Mouse (Mus musculus): ENCODE data around the gene Strip2. TPM values are rescaled to one million over a fixed set of nuclear protein-coding genes. Genes with fewer than 3 reads are reported as not detected.

Gene Strip2
- total RNA-seq, 4 experiments from 2014 or later = 20.2 to 25.4 (median 23.3) TPM

DNA sequence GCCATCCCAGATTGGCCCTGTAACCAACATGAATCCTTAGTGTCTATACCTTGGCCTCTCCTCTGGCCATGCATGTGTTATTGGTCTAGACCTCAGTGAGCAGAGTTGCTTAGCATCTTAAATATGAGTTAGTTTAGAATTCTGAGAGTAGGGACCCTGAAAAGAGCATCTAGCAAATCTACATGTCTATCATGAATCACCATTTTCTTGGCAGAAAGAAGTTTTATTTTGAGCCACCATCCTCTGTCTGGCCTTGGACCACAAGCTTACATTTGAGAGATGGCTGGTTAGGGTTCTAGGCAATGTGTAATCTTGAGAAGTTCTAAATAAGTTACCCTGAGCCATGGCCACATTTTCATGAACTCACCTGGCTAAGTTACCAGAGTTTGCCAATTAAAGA is 13.3 kb downstream of the Strip2 start:
- no peak for DNase-seq (ENCODE audit: low spot score in 2 of 2)

GRCm38 (mm10) chr6:29930665-29931064 is 13.9 kb downstream of the Strip2 start:
- DNase-seq (ENCODE audit: low spot score in 2 of 2) = no peak

GRCm38 (mm10) chr6:29931181-29931580 is 14.4 kb downstream of the Strip2 start:
- DNase-seq (ENCODE audit: low spot score in 2 of 2) = no peak

DNA sequence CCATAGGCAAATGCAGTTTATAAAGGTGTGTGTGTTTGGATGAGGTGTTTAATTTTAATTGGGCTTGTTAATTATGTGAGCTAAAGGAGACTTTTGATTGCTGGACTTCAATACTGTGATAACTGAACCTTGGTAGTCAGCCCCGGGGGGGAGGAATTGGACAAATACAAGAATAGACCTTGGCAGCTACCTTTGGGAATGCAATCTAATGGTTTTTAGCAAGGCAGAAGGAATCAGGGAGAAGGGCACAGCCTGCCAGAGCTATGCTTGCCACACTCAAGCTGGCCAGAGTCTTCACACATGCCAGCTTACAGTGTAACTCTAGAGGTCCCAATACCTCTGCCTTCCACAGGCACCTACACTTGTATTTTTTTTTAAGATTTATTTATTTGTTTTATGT is 18.9 kb downstream of the Strip2 start:
- no peak for DNase-seq (ENCODE audit: low spot score in 2 of 2)

- DNase-seq (ENCODE audit: low spot score in 2 of 2) = no peak
Observed at GRCm38 (mm10) chr6:29940428-29940827, 23.6 kb downstream of the Strip2 start.

GRCm38 (mm10) chr6:29941036-29941435 is 24.2 kb downstream of the Strip2 start:
- no peak for DNase-seq (ENCODE audit: low spot score in 2 of 2)

GRCm38 (mm10) chr6:29944465-29944864 is 27.7 kb downstream of the Strip2 start:
- DNase-seq (ENCODE audit: low spot score in 2 of 2) = no peak

DNA sequence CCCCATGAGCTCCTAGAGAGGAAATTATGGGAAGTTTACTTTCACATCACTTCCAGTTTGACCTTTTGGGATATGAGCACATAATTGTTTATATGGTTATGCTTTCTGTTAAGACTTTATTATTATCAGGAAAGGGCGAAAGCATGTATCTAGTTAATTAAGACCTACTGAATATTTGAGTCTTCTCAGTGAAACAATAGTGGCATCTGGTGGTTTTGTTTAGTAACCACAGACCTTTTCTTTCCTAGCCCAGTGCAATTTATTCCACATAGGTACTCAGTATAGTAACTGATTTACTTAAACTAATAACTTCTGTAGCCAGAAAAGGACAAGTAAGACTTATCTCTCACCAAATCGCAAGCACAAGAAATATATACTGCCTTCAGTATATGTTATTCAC is 29.8 kb downstream of the Strip2 start:
- DNase-seq (ENCODE audit: low spot score in 2 of 2) = no peak

GRCm38 (mm10) chr6:29947823-29948222 is 31.0 kb downstream of the Strip2 start:
- DNase-seq (ENCODE audit: low spot score in 2 of 2) = no peak

- DNase-seq (ENCODE audit: low spot score in 2 of 2) = no peak
Observed at GRCm38 (mm10) chr6:29956749-29957148, 39.9 kb downstream of the Strip2 start.

GRCm38 (mm10) chr6:29958669-29959068 is 41.9 kb downstream of the Strip2 start:
- DNase-seq (ENCODE audit: low spot score in 2 of 2) = no peak

DNA sequence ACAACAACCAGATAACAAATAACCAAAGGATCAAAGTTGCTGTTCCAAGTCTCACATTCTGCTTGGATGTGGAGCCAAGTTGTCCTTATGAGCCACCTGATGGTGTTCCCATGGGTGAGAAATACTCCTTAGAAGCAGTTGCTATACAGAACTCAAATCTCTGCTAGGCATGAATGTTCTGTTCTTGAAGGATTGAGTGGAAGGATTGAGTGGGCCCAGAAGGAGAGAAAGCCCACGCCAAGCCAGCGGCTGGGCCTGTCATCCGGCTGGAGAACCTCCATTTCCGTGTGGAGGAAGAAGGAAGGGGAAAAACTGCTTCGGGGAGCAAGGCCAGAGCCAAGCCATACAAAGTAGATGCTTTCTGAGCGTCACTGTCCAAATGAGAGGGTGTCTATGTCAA is 44.3 kb downstream of the Strip2 start:
- peak; percentile 14 to 19 for DNase-seq (ENCODE audit: low spot score in 2 of 2)

DNA sequence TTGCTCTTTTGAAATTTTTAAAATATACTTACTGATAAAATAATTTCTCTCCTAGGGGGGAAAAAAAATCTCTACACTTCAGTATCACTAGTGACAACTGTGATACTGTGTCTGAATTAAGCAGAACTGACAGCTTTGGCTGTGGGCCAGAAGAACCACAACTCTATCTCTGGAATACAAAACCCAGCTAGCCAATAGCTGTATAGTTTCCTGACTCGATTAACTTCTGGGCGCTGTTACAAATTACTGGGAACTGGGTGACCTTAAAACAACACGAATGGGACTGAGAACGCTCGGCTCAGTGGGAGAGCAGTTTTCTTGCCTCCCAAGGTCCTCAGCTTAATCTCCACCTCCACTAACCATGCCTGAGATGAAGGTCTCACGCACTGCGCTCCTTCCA is 51.1 kb downstream of the Strip2 start:
- DNase-seq (ENCODE audit: low spot score in 2 of 2) = no peak

DNA sequence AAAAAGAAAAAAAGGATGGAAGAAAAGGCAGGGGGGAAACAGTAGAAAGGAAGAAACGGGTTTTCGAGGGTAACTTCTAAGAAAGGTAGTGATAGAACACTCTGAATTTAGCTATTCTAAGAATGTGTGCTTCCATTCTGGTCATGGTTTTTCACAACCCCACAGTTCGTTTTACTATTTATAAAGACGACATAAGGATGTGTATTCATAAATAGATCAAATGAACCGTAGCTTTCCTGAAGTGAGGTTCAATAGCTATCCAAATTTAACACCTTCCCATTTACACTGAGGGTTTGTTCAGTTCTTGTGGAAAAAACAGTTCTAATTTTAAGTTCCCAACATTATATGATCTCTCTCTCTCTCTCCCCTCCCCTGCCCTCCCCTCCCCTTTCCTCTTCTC is 56.5 kb downstream of the Strip2 start:
- DNase-seq (ENCODE audit: low spot score in 2 of 2) = no peak

DNA sequence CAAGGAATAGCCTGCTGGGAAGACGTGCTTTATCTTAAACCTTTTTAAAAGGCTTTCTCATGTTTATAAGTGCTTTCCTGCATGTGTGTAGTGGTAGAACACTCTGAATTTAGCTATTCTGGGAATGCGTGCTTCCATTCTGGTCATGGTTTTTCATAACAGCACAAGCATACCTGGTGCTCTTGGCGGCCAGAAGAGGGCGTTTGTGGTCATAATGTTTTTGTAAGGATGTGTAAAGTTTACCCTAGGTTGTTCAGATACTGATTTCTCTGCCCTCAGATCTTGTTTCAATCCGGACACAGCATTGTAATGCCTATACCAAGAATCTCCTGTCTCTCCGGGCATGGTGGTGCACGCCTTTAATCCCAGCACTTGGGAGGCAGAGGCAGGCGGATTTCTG is 58.0 kb downstream of the Strip2 start:
- no peak for DNase-seq (ENCODE audit: low spot score in 2 of 2)

DNA sequence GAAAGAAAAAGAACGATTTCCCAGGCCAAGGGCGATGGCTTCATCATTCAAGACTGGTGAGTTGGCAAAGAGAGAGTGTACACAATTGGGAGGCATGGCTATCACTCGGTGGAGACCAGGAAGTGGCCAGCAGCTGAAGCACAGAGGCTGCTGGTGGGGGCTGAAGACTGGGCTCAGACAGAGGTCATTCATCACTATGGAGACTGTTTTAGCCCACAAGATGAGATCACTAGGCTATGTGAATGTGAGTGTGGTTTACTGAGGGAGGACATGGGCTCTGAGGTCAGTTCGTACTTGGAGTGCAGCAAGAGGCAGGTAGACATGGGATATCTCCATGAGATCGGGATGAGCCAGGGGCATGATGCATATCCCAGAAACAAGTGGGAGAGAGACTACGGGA is 63.6 kb downstream of the Strip2 start:
- DNase-seq (ENCODE audit: low spot score in 2 of 2) = no peak

DNA sequence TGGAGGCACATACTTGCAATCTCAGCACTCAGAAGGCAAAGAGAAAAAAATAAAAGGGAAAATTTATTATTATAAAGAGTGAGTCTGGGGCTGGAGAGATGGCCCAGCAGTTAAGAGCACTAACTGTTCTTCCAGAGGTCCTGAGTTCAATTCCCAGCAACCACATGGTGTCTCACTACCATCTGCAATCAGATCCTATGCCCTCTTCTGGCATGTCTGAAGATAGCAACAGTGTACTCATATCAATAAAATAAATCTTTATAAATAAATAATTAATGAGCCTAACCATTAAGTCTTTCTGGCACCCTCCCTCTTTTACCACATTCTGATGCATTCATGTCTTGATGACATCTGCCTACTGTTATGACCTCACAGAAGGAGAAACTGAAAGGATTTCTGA is 65.0 kb downstream of the Strip2 start:
- no peak for DNase-seq (ENCODE audit: low spot score in 2 of 2)

DNA sequence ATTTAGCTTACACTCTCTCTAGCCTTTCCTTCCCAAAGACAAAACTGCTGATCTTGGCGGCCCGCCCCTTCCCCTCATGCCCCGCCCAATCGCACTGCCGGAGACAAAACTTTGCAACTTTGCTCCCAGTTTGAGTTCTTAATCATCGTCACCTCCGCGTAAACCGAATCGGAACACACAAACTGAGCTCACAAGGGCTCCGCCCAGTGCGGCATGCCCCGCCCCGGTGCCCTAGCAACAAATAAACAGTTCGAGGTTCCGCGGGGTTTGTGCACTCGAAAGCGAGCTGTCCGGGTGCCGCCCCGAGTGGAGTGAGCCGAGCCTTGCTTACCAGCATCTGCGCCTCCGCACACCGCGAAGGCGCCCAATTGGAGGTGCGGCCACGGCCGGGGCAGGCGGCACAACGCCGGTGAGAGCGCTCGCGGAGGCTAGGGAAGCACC is 68.3 kb downstream of the Strip2 start:
- peak; percentile 26 to 29 for DNase-seq (ENCODE audit: low spot score in 2 of 2)

DNA sequence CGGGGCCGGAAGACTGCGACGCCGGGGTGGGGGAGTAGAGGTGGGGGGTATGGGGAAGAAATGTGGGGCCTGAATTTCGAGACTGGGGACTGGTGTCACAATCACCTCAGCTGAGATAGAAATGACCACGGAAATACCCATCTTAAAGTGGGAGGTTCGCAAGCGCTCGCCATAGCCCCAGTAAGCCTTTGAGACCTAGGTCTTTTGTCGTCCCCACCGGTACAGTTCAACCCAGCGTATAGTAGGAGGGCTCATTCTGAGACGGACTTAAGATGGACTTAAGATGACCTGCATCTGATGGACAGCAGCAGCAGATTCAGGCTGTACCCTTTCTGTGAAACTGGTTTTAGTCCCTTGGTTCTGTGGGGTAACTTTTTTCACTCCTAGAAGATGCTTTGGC is 68.7 kb downstream of the Strip2 start:
- DNase-seq (ENCODE audit: low spot score in 2 of 2) = no peak

DNA sequence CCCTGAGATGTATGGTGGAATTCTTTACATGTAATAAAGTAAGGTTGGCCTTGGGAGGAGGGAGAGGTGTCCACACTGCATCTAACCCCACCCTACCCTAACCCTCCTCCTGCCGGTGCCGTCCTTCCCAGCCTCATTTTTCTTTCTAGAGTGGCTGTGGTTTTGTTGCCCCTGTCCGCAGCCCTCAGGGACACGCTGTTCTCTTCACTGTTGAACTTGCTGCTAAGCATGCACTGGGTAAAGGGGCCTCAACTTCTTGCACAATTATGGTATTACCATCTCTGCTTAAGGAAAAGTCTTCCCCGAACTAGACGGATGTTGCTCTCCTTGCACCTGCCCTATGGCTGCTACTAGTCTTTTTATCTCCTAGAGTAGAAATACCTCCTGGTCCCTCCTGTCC is 69.2 kb downstream of the Strip2 start:
- DNase-seq (ENCODE audit: low spot score in 2 of 2) = no peak

- no peak for DNase-seq (ENCODE audit: low spot score in 2 of 2)
Observed at GRCm38 (mm10) chr6:29987246-29987645, 70.4 kb downstream of the Strip2 start.

DNA sequence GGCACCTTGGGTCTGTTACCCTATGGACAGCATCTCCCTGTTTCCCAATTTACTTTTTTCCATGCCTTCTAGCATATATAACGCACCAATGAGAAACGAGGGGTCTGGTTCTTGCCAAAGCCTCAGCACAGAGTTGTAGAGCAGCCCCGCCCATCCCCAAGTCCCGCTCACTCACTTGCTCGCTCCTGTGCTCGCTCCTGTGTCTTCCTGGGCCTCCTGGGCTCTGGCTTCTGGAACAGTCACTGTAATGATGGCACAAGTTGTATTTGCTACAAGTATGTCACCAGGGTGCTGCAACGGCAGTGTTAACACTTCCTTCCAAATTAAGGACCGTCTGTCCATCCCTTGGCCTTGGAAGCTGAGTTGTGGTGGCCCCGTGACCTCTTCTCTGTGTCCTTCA is 81.3 kb downstream of the Strip2 start:
- DNase-seq (ENCODE audit: low spot score in 2 of 2) = no peak

DNA sequence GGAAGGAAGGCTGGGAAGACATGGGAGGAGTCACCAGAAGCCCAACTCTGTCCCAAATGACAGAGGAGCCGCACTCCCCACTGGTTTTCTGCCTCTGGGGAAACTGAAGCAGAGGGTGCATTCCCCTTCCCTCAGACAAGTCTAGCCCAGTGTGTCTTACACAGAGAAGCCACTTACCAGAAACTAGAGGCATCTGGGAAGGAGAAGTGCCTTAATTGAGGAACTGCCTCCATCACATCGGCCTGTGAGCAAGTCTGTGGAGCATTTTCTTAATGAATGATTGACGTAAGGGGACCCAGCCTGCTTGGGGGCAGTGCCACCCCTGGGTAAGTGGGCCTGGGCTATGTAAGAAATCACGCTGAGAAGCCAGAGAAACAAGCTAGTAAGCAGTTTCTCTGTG is 82.0 kb downstream of the Strip2 start:
- no peak for DNase-seq (ENCODE audit: low spot score in 2 of 2)

DNA sequence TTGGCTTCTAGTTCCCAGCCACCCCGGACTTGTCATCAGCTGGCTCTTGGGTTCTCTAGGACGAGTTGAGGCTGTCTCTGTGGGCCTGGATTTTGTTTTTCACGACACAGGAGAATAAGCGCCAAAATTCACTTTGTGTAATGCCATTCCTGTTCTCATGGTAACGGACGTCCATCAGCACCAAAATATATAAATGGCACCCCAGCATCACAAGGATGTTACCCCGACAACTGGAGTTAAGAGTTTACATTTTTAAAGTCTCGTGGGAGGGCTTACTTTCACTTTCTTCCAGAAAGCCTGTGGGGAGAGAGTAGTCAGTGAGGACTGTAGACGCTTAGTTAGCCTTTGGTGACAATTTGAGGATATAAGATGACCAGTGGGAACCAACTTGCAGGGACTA is 85.8 kb downstream of the Strip2 start:
- DNase-seq (ENCODE audit: low spot score in 2 of 2) = no peak
